Mouse (Mus musculus) ES-E14 (cell line): ENCODE measurements around the gene App. TPM values are rescaled to one million over a fixed set of nuclear protein-coding genes. Genes with fewer than 3 reads are reported as not detected.

ENCODE experiments used
- DNase-seq: peaks from one replicate; pipeline ENCODE4 v3.0.0-alpha.2; 2013; ENCODE audit warnings: low read depth, low spot score
- H3K27ac ChIP-seq: 2 replicates; pipeline ENCODE4 v1.5.1; 2012; ENCODE audit warnings: low read depth, mild to moderate bottlenecking, low read length, moderate library complexity, mixed read lengths; ENCODE audit not compliant: poor library complexity, insufficient read depth, severe bottlenecking
- H3K36me3 ChIP-seq: 2 replicates; pipeline ENCODE4 v1.6.1; 2012; ENCODE audit warnings: mild to moderate bottlenecking, low read length, moderate library complexity, mixed read lengths; ENCODE audit not compliant: control insufficient read depth, poor library complexity, insufficient read depth, severe bottlenecking
- H3K4me1 ChIP-seq, 2 experiments: fragments of 150-350 bp in 1 of 2; sonication (generic) in 1 of 2; 2 replicates each; pipeline ENCODE4 v1.6.1; 2012; ENCODE audit warnings: low read length in 2 of 2, mild to moderate bottlenecking in 1 of 2, mixed read lengths in 1 of 2; ENCODE audit not compliant: control insufficient read depth in 2 of 2, insufficient read depth in 2 of 2, poor library complexity in 1 of 2
- H3K4me3 ChIP-seq, 2 experiments: fragments of 150-350 bp in 1 of 2; sonication (generic) in 1 of 2; 2 replicates each; pipeline ENCODE4 v1.5.1; 2012; ENCODE audit warnings: low read length in 2 of 2, low read depth in 1 of 2, mild to moderate bottlenecking in 1 of 2, mixed read lengths in 1 of 2; ENCODE audit not compliant: insufficient read depth in 1 of 2, poor library complexity in 1 of 2, severe bottlenecking in 1 of 2
- H3K9ac ChIP-seq: 2 replicates; pipeline ENCODE4 v1.6.1; 2012; ENCODE audit warnings: low read depth, mild to moderate bottlenecking, low read length, mixed read lengths; ENCODE audit not compliant: poor library complexity, insufficient read depth, severe bottlenecking
- H3K9me3 ChIP-seq: fragments of 150-350 bp; sonication (generic); 2 replicates; pipeline ENCODE4 v1.6.1; 2012; ENCODE audit warnings: low read depth, mild to moderate bottlenecking, low read length; ENCODE audit not compliant: control insufficient read depth, insufficient read depth
- CHD2 ChIP-seq: IDR thresholded peaks from 2 replicates; pipeline ENCODE4 v1.6.1; 2014; ENCODE audit warnings: mild to moderate bottlenecking, low read depth, low read length, inconsistent platforms
- HCFC1 ChIP-seq: IDR thresholded peaks from 2 replicates; pipeline ENCODE4 v1.6.1; 2012; ENCODE audit warnings: low read length, inconsistent platforms, borderline replicate concordance; ENCODE audit not compliant: insufficient read depth
- MAFK ChIP-seq: IDR thresholded peaks from 2 replicates; pipeline ENCODE4 v1.6.1; 2014; ENCODE audit warnings: mild to moderate bottlenecking, low read depth, low read length, inconsistent platforms; ENCODE audit not compliant: insufficient read depth
- ZC3H11A ChIP-seq: IDR thresholded peaks from 2 replicates; pipeline ENCODE4 v1.6.1; 2012; ENCODE audit warnings: low read depth, mild to moderate bottlenecking, inconsistent platforms, low read length, borderline replicate concordance
- ZNF384 ChIP-seq: IDR thresholded peaks from 2 replicates; pipeline ENCODE4 v1.6.1; 2012; ENCODE audit warnings: low read depth, low read length, inconsistent platforms
- in situ Hi-C, 2 experiments: fragments of 600-800 bp; cut with MboI; formaldehyde crosslinking; loops; one replicate each; pipeline ENCODE4 v1.15.1; 2025; ENCODE audit warnings: low sequenced_read_pairs in 2 of 2, inconsistent platforms in 1 of 2; ENCODE audit not compliant: unreplicated experiment in 2 of 2
- total RNA-seq: library from RNA; depleted of rRNA; stranded (reverse); fragments of 300-350 nt; gene quantifications from 2 replicates; pipeline ENCODE4 v1.2.3, GENCODE M21; 2012

App gene
- total RNA-seq, 1 experiment: 52.4 TPM

DNA sequence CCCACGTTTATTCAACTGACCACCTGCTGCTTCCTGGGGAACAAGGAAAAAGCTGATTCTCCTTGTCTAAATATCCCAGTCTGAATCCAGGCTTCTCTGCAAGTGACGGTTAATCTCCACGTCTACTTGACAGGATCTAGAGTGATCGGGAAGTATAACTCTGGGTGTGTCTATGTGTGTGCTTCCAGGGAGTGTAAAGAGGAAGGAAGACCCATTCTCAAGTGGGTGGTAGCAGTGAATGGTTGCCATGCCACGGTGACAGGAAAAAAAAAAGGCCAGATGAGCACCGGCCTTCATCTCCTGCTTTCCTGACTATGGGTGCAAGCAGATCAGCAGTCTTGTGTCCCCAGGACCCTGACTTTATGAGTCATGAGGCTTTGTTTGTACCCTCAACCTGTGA is 10.8 kb downstream of the App start:
- TF ChIP-seq HCFC1 (no peak), CHD2 (no peak), ZNF384 (no peak), MAFK (no peak), ZC3H11A (no peak)
- no peak for DNase-seq
- Histone ChIP-seq H3K27ac (no peak overlapping the region), H3K9ac (no peak overlapping the region), H3K9me3 (no peaks in the 10 kb centered on the region), H3K4me1 (peaks cover 0 to 2% of the 10 kb centered on the region in 2 experiments; a peak in 1 of 4 replicates), H3K36me3 (no peaks in the 10 kb centered on the region), H3K4me3 (no peak overlapping the region)
- in situ Hi-C loops: no loop called here

DNA sequence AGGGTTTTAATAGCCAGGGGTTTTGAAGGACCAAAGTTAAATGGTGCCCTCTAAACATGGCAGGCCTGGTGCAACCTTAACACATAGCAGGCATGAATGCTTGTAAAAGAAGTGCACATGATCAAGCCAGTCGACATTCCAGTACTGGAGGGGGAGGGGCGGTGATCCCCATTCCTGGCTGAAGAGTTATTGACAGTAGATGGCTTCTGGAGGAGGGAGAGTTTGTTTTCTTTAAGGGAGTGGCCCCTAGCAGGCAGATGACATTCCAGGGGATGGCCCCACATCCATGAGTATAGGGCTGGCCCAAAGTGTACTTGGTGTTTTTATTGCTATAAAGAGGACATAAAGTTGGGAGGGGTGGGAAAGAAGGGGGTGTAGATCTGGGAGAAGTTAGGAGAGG is 13.4 kb downstream of the App start:
- Histone ChIP-seq H3K4me3 (no peak overlapping the region), H3K4me1 (peaks cover 0 to 2% of the 10 kb centered on the region in 2 experiments; a peak in 1 of 4 replicates), H3K9ac (no peak overlapping the region), H3K9me3 (no peaks in the 10 kb centered on the region), H3K27ac (no peak overlapping the region), H3K36me3 (no peaks in the 10 kb centered on the region)
- TF ChIP-seq ZC3H11A (no peak), ZNF384 (no peak), MAFK (no peak), HCFC1 (no peak), CHD2 (no peak)
- DNase-seq: no peak
- in situ Hi-C loops: no loop called here

DNA sequence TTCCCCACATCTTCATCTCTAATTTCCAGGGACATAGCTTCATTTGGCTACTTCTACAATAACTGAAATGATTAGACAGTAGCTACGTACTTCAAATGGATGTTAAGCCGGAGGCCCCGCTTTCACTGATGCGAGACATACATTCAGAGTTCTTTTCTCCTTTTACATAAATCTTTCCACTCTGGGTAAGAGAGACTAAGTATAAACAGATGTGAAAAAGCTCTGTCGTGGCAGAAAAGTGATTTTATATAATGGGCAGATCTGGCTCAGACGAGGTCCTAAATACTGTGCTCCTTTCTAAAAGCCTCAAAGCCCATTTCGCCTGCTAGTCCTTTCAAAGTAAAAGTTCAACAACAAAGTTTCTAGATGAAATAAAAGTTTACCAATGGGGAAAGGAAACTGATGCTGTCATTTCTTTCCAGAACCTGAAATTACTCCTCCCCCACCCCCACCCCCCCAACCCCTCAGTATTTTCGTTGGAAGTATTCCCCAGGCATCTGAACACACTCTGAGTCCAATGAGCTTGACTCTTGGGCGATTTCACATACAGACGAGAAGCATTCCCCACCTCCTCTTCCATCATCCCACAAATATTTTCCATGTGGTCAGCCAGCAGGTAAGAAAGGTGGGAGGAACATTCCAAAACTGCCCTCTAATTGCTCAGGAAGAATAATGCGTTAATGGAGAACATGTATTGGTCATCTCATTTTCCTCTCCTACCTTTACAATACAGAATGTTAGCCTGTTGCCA is 15.6 kb downstream of the App start:
- Histone ChIP-seq H3K9me3 (no peaks in the 10 kb centered on the region), H3K4me3 (no peak overlapping the region), H3K4me1 (peaks cover 0 to 2% of the 10 kb centered on the region in 2 experiments; a peak in 1 of 4 replicates), H3K9ac (no peak overlapping the region), H3K27ac (no peak overlapping the region), H3K36me3 (no peaks in the 10 kb centered on the region)
- DNase-seq: no peak
- no peak for TF ChIP-seq CHD2
- TF ChIP-seq MAFK: no peak
- no peak for TF ChIP-seq HCFC1
- TF ChIP-seq ZC3H11A: no peak
- no peak for TF ChIP-seq ZNF384
- in situ Hi-C loops: no loop called here

DNA sequence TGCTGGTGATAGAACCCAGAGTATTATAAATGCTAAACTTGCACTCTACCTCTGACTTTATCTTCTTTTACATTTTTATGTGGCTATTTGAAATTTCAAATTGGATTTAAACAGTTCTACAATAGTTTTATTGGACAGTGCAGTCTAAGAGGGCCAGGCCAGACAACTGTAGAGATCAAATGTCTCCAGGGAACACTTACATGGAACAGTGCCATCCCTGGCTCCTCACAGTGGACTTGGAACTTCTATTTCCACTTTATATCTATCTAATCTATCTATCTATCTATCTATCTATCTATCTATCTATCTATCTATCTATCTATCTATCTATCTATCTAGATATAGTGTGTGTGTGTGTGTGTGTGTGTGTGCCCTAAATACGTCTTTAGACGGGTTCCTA is 16.4 kb downstream of the App start:
- Histone ChIP-seq H3K9ac (no peak overlapping the region), H3K4me1 (peaks cover 0 to 2% of the 10 kb centered on the region in 2 experiments; a peak in 1 of 4 replicates), H3K4me3 (no peak overlapping the region), H3K36me3 (no peaks in the 10 kb centered on the region), H3K9me3 (no peaks in the 10 kb centered on the region), H3K27ac (no peak overlapping the region)
- in situ Hi-C loops: no loop called here
- TF ChIP-seq HCFC1 (no peak), MAFK (no peak), CHD2 (no peak), ZNF384 (no peak), ZC3H11A (no peak)
- no peak for DNase-seq
